Mouse (Mus musculus) MEL (cell line): Measurements from ENCODE around the gene Iqch. TPM values are rescaled to one million over a fixed set of nuclear protein-coding genes. Genes with fewer than 3 reads are reported as not detected.

Experiments
- DNase-seq: peaks from one replicate; pipeline ENCODE4 v3.0.0; 2011; ENCODE audit warnings: low read depth, low spot score
- H3K27ac ChIP-seq: 2 replicates; pipeline ENCODE4 v1.5.1; 2012; ENCODE audit warnings: low read depth, mild to moderate bottlenecking, control low read depth, low read length, moderate library complexity; ENCODE audit not compliant: control insufficient read depth
- H3K27me3 ChIP-seq, 2 experiments: fragments of 150-350 bp in 1 of 2; sonication (generic) in 1 of 2; 2 replicates each; pipeline ENCODE4 v1.6.1; 2012; ENCODE audit warnings: low read length in 2 of 2, mild to moderate bottlenecking in 2 of 2, improper control_type of control experiment in 1 of 2, moderate library complexity in 1 of 2; ENCODE audit not compliant: insufficient read depth in 2 of 2, control insufficient read depth in 1 of 2
- H3K36me3 ChIP-seq, 2 experiments: 2 replicates each; pipeline ENCODE4 v1.6.1; 2012 to 2014; ENCODE audit warnings: low read length in 2 of 2, improper control_type of control experiment in 1 of 2, inconsistent platforms in 1 of 2, mild to moderate bottlenecking in 1 of 2; ENCODE audit not compliant: insufficient read depth in 2 of 2, control insufficient read depth in 1 of 2
- H3K4me1 ChIP-seq, 2 experiments: fragments of 150-350 bp in 1 of 2; sonication (generic) in 1 of 2; 2 replicates each; pipeline ENCODE4 v1.6.1; 2012; ENCODE audit warnings: low read length in 2 of 2, improper control_type of control experiment in 1 of 2, mild to moderate bottlenecking in 1 of 2; ENCODE audit not compliant: insufficient read depth in 2 of 2, control insufficient read depth in 1 of 2
- H3K4me3 ChIP-seq, 2 experiments: fragments of 150-350 bp in 1 of 2; sonication (generic) in 1 of 2; 2 replicates each; pipeline ENCODE4 v1.5.1; 2012; ENCODE audit warnings: low read depth in 2 of 2, low read length in 2 of 2, mild to moderate bottlenecking in 2 of 2, moderate library complexity in 2 of 2, control low read depth in 1 of 2, improper control_type of control experiment in 1 of 2; ENCODE audit not compliant: control insufficient read depth in 1 of 2, insufficient read depth in 1 of 2
- H3K79me2 ChIP-seq: 2 replicates; pipeline ENCODE4 v1.6.1; 2012; ENCODE audit warnings: mild to moderate bottlenecking, low read length, moderate library complexity; ENCODE audit not compliant: control insufficient read depth, poor library complexity, insufficient read depth
- H3K9ac ChIP-seq: 2 replicates; pipeline ENCODE4 v1.6.1; 2012; ENCODE audit warnings: low read depth, mild to moderate bottlenecking, control low read depth, low read length, moderate library complexity; ENCODE audit not compliant: control insufficient read depth, poor library complexity, severe bottlenecking
- H3K9me3 ChIP-seq: fragments of 150-350 bp; sonication (generic); replicated peaks from 2 replicates; pipeline ENCODE4 v1.6.1; 2012; ENCODE audit warnings: mild to moderate bottlenecking, low read length, improper control_type of control experiment, moderate library complexity; ENCODE audit not compliant: insufficient read depth
- CHD2 ChIP-seq: IDR thresholded peaks from 2 replicates; pipeline ENCODE4 v1.6.1; 2011; ENCODE audit warnings: low read length, improper control_type of control experiment
- CTCF ChIP-seq, 3 experiments: IDR thresholded peaks in 2 of 3; conservative IDR thresholded peaks in 1 of 3; 2 replicates each; pipeline ENCODE4 v1.5.1; 2011 to 2012; ENCODE audit warnings: low read length in 3 of 3, low read depth in 2 of 3, mild to moderate bottlenecking in 2 of 3, improper control_type of control experiment in 1 of 3, inconsistent platforms in 1 of 3, mixed read lengths in 1 of 3, moderate library complexity in 1 of 3; ENCODE audit not compliant: control insufficient read depth in 1 of 3, insufficient read depth in 1 of 3, poor library complexity in 1 of 3, severe bottlenecking in 1 of 3
- E2F4 ChIP-seq: IDR thresholded peaks from 2 replicates; pipeline ENCODE4 v1.6.1; 2011; ENCODE audit warnings: low read depth, low read length, improper control_type of control experiment, borderline replicate concordance
- ELF1 ChIP-seq: IDR thresholded peaks from 2 replicates; pipeline ENCODE4 v1.6.1; 2014; ENCODE audit warnings: low read depth, mild to moderate bottlenecking, inconsistent platforms, low read length, improper control_type of control experiment, moderate library complexity
- GABPA ChIP-seq: IDR thresholded peaks from 2 replicates; pipeline ENCODE4 v1.6.1; 2012; ENCODE audit warnings: low read depth, mild to moderate bottlenecking, inconsistent platforms, low read length, improper control_type of control experiment, moderate library complexity
- HCFC1 ChIP-seq: IDR thresholded peaks from 2 replicates; pipeline ENCODE4 v1.6.1; 2012; ENCODE audit warnings: low read depth, mild to moderate bottlenecking, inconsistent platforms, low read length, improper control_type of control experiment, moderate library complexity
- KAT2A ChIP-seq: conservative IDR thresholded peaks from 2 replicates; pipeline ENCODE4 v1.6.1; 2012; ENCODE audit warnings: low read depth, low read length, improper control_type of control experiment, inconsistent platforms
- MAFK ChIP-seq: IDR thresholded peaks from 2 replicates; pipeline ENCODE4 v1.6.1; 2011; ENCODE audit warnings: low read depth, mild to moderate bottlenecking, low read length, improper control_type of control experiment, borderline replicate concordance
- MAX ChIP-seq: IDR thresholded peaks from 2 replicates; pipeline ENCODE4 v1.6.1; 2011; ENCODE audit warnings: low read length, improper control_type of control experiment
- MEF2A ChIP-seq: IDR thresholded peaks from 2 replicates; pipeline ENCODE4 v1.6.1; 2014; ENCODE audit warnings: low read depth, mild to moderate bottlenecking, inconsistent platforms, low read length, improper control_type of control experiment; ENCODE audit not compliant: poor library complexity, insufficient replicate concordance, severe bottlenecking; ENCODE audit errors: extremely low read depth
- MYC ChIP-seq: IDR thresholded peaks from 2 replicates; pipeline ENCODE4 v1.6.1; 2011; ENCODE audit warnings: low read depth, mild to moderate bottlenecking, low read length, improper control_type of control experiment, moderate library complexity
- NELFE ChIP-seq: IDR thresholded peaks from 2 replicates; pipeline ENCODE4 v1.6.1; 2011; ENCODE audit warnings: low read depth, low read length, improper control_type of control experiment
- NRF1 ChIP-seq: IDR thresholded peaks from 2 replicates; pipeline ENCODE4 v1.6.1; 2014; ENCODE audit warnings: low read depth, mild to moderate bottlenecking, inconsistent platforms, low read length, improper control_type of control experiment, moderate library complexity; ENCODE audit not compliant: poor library complexity, insufficient read depth, severe bottlenecking
- POLR2AphosphoS5 ChIP-seq: IDR thresholded peaks from 2 replicates; pipeline ENCODE4 v1.6.1; 2012; ENCODE audit warnings: low read depth, borderline replicate concordance, mild to moderate bottlenecking, inconsistent platforms, low read length, moderate library complexity, mixed read lengths
- RAD21 ChIP-seq: IDR thresholded peaks from 2 replicates; pipeline ENCODE4 v1.6.1; 2011; ENCODE audit warnings: mild to moderate bottlenecking, low read depth, low read length, improper control_type of control experiment
- SMC3 ChIP-seq: IDR thresholded peaks from 2 replicates; pipeline ENCODE4 v1.6.1; 2011; ENCODE audit warnings: low read depth, low read length, improper control_type of control experiment
- TAL1 ChIP-seq: IDR thresholded peaks from 2 replicates; pipeline ENCODE4 v1.6.1; 2012; ENCODE audit warnings: mild to moderate bottlenecking, inconsistent platforms, low read length, moderate library complexity, mixed read lengths
- TBP ChIP-seq: IDR thresholded peaks from 2 replicates; pipeline ENCODE4 v1.8.0; 2011; ENCODE audit warnings: low read depth, low read length, improper control_type of control experiment
- TCF12 ChIP-seq: IDR thresholded peaks from 2 replicates; pipeline ENCODE4 v1.6.1; 2014; ENCODE audit warnings: low read depth, mild to moderate bottlenecking, inconsistent platforms, low read length, improper control_type of control experiment, moderate library complexity
- USF1 ChIP-seq: IDR thresholded peaks from 2 replicates; pipeline ENCODE4 v1.6.1; 2014; ENCODE audit warnings: low read depth, mild to moderate bottlenecking, inconsistent platforms, low read length, improper control_type of control experiment, moderate library complexity
- USF2 ChIP-seq, 2 experiments: IDR thresholded peaks; 2 replicates each; pipeline ENCODE4 v1.6.1; 2011 to 2012; ENCODE audit warnings: improper control_type of control experiment in 2 of 2, low read length in 2 of 2, borderline replicate concordance in 1 of 2, inconsistent platforms in 1 of 2, low read depth in 1 of 2, mild to moderate bottlenecking in 1 of 2; ENCODE audit not compliant: insufficient read depth in 1 of 2
- ZC3H11A ChIP-seq: IDR thresholded peaks from 2 replicates; pipeline ENCODE4 v1.6.1; 2012; ENCODE audit warnings: low read depth, mild to moderate bottlenecking, inconsistent platforms, low read length, improper control_type of control experiment
- ZNF384 ChIP-seq: IDR thresholded peaks from 2 replicates; pipeline ENCODE4 v1.6.1; 2012; ENCODE audit warnings: low read depth, mild to moderate bottlenecking, inconsistent platforms, low read length, improper control_type of control experiment
- polyA plus RNA-seq, 2 experiments: library from polyadenylated mRNA; stranded (reverse) in 1 of 2; unstranded in 1 of 2; fragments of >175 nt in 1 of 2; fragments of >200 nt in 1 of 2; gene quantifications; 2 replicates each; pipeline versions ENCODE4 v1.2.1 to v1.2.4; 2012; ENCODE audit warnings: low replicate concordance in 2 of 2, low read depth in 1 of 2; ENCODE audit not compliant: insufficient read length in 2 of 2, insufficient read depth in 1 of 2, missing spikeins in 1 of 2
- total RNA-seq: library from RNA; depleted of rRNA; stranded (reverse); fragments of 300-350 nt; gene quantifications from 2 replicates; pipeline ENCODE4 v1.2.3, GENCODE M21; 2012

Gene Iqch
- total and polyA plus RNA-seq, 3 experiments: not detected

GRCm38 (mm10) chr9:63465561-63465960, 136.7 kb downstream of the Iqch start:
- Histone ChIP-seq H3K9ac (no peak overlapping the region), H3K79me2 (no peaks in the 10 kb centered on the region), H3K36me3 (no peaks in the 10 kb centered on the region), H3K4me1 (no peaks in the 10 kb centered on the region), H3K4me3 (no peak overlapping the region), H3K27ac (no peak overlapping the region), H3K27me3 (peaks cover 3 to 7% of the 10 kb centered on the region in 2 experiments), H3K9me3 (no peaks in the 10 kb centered on the region)
- DNase-seq: no peak
- no peak for TF ChIP-seq NRF1
- no peak for TF ChIP-seq TBP
- TF ChIP-seq E2F4: no peak
- no peak for TF ChIP-seq GABPA
- no peak for TF ChIP-seq KAT2A
- no peak for TF ChIP-seq MAX
- TF ChIP-seq NELFE: no peak
- no peak for TF ChIP-seq TAL1
- no peak for TF ChIP-seq MYC

GRCm38 (mm10) chr9:63462296-63462695, 140.0 kb downstream of the Iqch start:
- no peaks in the 10 kb centered on the region for H3K9me3 ChIP-seq

GRCm38 (mm10) chr9:63456401-63456800, 145.9 kb downstream of the Iqch start:
- H3K4me3 ChIP-seq: no peak overlapping the region
- TF ChIP-seq MAX (no peak), NRF1 (no peak), MYC (no peak), MAFK (no peak), CTCF (IDR thresholded peaks at IDR 0.05 in 2 of 3, conservative IDR thresholded peaks at IDR 0.05 in 1 of 3; ENCODE audit: control insufficient read depth in 1 of 3, insufficient read depth in 1 of 3, low read depth in 2 of 3, low read length in 3 of 3, poor library complexity in 1 of 3, severe bottlenecking in 1 of 3) (no peak), MEF2A (no peak), POLR2AphosphoS5 (no peak), ZNF384 (no peak), CHD2 (no peak), E2F4 (no peak), ZC3H11A (no peak), RAD21 (no peak), ELF1 (no peak), TCF12 (no peak), USF1 (no peak)

More at GRCm38 (mm10) chr9:63462296-63462695, 140.0 kb downstream of the Iqch start:
- Histone ChIP-seq H3K27ac (no peak overlapping the region), H3K79me2 (no peaks in the 10 kb centered on the region), H3K27me3 (peaks cover 2 to 3% of the 10 kb centered on the region in 2 experiments)
- peak; percentile 76 for DNase-seq
- TF ChIP-seq CTCF (IDR thresholded peaks at IDR 0.05 in 2 of 3, conservative IDR thresholded peaks at IDR 0.05 in 1 of 3; ENCODE audit: control insufficient read depth in 1 of 3, insufficient read depth in 1 of 3, low read depth in 2 of 3, low read length in 3 of 3, poor library complexity in 1 of 3, severe bottlenecking in 1 of 3) (peak; percentile 78 to 90 (median 86)), SMC3 (peak; percentile 95), MYC (no peak), HCFC1 (no peak), ELF1 (no peak), RAD21 (peak; percentile 79), NRF1 (no peak), ZC3H11A (peak; percentile 71), USF2 (IDR thresholded peaks at IDR 0.05; ENCODE audit: borderline replicate concordance in 1 of 2, insufficient read depth in 1 of 2, low read depth in 1 of 2, low read length in 2 of 2) (no peak)
- TF ChIP-seq, all 39 proteins: peak for 4
- H3K9ac ChIP-seq: no peak overlapping the region
- no peaks in the 10 kb centered on the region for H3K36me3 ChIP-seq
- H3K4me3 ChIP-seq: no peak overlapping the region
- no peaks in the 10 kb centered on the region for H3K4me1 ChIP-seq

More at GRCm38 (mm10) chr9:63456401-63456800, 145.9 kb downstream of the Iqch start:
- Histone ChIP-seq H3K27ac (no peak overlapping the region), H3K79me2 (no peaks in the 10 kb centered on the region), H3K9me3 (no peaks in the 10 kb centered on the region), H3K9ac (no peak overlapping the region), H3K36me3 (no peaks in the 10 kb centered on the region), H3K4me1 (no peaks in the 10 kb centered on the region), H3K27me3 (peaks cover 3 to 8% of the 10 kb centered on the region in 2 experiments)
- no peak for DNase-seq
